Mouse (Mus musculus) kidney, adult 18-20 months (tissue): ENCODE measurements around the gene Rbpj.

ENCODE experiments used
- DNase-seq: peaks from one replicate; pipeline ENCODE4 v3.0.0; 2021

Rbpj gene

DNA sequence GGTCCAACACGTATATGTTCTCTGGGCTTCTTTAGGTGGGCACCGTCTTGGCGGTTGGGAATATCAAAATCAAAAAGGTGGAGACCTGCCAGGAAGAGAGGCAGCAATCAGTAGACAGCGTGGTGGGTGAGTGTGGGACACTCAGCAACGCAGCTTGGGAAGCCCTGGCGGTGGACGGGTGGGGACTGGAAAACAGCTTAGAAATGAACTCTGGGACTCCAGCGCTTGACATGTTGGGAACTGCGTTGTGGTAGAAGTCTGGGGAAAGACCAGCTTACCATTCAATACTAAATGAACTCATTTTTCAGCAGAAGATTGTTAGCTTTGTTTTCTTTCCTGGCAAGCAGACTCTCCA is 3.8 kb downstream of the Rbpj start:
- no peak for DNase-seq

DNA sequence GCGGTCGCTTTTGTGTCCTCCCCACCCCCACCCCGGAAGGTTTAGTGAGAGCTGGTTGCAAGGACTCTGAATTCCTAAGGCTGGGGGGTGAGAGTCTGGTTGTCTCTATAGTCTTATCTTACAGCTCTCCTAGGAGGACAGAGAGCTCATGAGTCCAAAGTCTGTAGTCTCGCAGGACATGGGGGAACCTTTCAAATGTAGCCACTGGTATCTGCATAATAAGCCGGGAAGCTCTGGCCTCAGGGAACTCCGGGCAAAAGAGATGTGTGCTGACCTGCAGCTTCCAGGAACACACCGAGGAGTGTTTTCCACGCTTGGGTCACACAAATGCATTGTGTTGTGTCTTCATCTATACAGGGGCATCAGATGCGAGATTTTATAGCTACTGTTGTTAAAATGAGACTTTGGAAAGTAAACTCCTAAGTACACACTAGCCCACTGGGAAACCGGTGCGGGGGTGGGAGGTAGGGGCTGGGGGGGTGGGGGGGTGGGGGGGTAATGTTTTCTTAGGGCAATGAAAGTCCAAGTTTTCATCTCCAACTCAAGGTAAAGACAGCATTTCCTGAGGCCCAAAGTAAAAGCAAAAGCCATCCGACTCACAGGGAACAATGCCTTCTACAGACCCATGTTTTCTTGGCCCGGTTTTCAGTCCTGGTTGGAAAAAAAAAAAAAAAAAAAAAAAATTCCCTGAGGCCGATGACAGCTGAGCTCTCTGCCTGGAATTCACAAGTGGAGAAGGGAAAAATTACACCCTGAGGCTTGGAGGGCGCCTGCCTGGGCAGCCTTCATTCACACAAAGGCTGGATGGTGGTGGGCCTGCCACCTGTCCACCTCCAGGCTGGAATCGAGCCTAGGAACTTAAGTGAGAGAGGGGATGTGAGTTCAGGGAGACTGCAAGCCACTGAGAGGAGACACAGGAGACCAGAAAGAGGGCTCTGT is 4.5 kb downstream of the Rbpj start:
- peak; percentile 31 for DNase-seq

DNA sequence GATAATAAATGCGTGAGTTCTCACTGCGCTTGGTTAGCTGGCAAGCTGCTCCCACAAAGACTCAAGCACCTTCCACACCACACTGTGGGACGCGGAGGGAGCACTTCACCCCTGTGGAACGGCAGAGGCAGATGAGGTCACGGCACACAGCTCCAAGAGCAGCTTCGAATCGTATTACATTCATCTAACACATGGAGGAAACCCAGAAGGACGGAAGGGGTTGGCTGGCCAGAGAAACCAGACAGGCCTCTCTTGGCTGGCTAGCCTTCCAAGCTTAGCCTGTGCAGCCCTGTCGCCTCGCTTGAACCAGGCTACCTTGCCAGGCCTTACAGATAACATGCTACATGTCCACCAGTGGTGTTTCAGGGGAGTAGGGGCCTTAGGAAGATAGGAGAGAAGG is 6.5 kb downstream of the Rbpj start:
- no peak for DNase-seq

DNA sequence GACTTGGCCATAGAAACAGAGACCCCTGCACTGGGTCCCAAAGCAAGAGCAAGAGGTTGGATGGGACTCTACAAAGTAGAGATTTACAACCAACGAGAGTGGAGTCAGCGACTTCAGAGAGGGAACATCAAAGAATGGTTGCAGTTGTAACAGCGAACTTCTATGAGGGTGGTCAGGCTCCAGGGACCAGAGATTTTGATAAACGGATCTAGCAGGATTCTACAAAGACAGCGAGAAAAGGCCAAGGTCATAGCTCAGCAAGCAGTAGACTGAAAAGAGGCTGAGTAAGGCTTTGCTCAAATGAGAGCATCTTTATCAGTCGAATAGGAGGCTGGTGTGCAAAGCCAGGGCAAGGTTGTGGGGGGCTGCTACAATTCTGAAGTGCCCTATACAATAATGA is 13.2 kb downstream of the Rbpj start:
- DNase-seq, result no peak

DNA sequence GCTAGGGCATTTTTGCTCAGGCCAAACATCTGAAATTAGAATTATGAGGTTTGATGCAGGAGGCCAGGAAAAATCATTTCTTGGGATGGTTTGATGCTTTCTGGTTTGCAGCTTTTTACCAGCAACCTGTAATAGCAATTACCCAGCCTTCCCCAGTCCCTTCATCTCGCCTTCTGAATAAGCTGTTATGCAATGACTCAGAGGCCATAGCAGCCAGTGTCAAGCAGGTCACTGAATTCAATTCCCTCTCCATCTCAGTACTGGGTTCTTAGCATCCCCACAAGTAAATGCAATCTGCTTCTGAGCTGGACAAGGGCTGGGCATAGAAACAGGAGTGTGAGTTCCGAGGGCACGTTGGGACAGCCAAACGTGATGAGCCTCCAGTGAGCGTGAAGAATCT is 13.9 kb downstream of the Rbpj start:
- DNase-seq, result no peak

DNA sequence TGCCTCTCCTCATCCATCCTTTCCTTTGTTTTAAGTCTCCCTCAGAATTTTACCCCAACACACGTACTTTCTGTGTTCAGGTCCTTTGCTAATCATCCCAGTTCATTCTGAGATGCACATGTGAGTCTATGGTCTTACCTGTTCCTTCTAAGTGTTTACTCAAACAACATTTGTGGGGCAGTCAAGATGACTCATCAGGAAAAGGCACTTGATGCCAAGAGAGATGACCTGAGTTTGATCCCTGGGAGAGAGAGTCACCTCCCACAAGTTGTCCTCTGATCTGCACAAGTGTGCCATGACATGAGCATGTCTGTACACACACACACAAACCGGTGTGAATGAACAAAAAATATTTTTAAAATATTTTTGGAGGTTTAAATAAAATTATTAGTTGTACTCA is 15.1 kb downstream of the Rbpj start:
- DNase-seq, result no peak

DNA sequence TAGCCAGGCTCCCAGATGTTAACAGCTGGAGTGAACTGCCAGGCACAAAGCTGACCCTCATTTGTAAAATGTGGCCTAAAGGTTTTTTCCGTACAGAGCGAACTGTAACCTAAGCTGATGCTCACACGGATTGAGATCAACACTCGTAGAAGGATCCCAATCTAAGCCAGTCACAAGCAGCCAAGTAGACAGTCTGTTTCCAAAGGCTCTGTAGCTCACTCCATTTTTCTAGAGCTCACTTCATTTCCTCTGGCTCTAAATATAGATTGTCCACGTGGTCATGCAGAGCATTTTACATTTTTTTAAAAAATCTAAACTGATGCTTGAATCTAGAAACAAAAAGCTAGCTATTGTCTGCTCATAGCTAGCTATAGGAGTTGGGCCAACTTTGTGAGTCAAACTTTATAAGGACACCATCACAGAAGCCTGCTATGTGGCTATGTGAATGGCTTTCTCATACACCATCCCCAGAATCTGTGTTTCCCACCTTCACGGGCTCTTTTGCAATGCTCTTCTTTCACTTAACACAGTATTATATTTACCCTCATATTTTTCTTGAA is 19.2 kb downstream of the Rbpj start:
- no peak for DNase-seq

DNA sequence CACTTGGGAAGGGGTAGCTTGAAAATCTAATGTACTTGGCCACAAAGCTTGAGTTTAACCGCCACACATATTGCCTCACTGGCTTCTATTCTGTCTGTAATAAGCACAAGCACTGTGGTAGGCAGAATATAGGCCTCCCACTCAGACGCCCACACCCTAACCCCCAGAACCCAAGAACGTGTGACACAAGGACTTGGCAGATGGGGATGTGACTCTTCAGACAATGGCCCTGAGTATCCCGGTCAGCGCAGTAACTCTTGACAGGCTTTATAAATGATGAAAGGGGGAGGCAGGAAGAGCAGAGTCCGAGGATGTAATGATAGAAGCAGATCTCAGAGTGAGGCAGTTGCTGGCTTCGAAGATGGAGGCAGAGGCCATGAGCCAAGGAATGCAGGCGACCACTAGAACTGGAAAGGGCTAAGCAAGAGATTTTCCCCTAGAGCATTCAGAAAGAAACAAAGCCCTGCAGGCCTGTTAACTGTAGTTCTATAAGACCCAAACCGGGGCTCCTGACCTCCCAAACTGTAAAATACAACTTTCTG is 20.1 kb downstream of the Rbpj start:
- DNase-seq, result no peak

DNA sequence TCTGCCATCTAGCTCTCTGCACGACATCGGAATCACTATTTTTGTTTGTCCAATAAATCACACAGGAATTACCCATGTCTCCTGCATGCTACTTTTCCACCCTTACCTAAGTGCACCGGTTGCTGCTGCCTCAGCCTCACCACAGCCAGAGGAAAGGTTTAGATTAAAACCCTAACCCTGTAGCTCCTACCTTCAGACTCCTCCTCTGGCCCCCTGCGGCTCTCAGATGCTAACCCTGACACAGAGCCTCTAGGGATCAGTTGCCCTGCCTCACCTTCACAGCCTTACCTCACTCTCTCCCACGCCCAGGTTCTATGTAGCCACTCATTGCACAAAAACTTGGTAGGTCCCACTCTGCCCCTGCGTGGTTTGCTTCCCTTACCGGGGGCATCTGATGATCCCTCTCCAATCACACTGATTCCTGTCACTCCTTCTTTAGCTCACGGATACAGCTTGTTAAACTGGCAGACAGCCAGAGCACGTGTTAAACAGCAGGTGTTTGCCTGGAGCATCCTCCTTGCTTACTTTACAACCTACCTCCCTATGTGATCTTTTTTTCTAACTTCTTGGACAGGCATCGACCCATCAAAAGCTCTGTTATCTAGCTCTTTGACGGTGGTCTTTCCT is 21.1 kb downstream of the Rbpj start:
- no peak for DNase-seq

DNA sequence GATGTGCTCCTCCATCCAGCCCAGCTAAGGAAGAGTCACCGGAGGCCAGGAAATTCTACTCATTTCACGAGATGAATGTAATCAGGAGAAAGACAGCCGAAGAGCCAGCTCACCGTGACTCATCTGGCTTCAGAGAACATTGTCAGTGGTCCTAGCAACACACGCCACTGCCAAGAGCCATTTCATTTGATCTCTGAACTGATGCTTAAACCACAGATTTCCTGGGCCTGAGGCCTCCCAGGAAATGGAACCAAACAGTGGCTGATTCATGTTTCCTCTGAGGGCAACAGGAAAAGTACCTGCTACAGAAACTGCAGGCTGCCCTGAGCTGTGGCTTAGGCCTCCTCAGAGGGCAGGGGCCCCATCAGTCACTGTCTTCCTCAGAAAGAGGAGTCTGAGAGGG is 24.7 kb downstream of the Rbpj start:
- no peak for DNase-seq

DNA sequence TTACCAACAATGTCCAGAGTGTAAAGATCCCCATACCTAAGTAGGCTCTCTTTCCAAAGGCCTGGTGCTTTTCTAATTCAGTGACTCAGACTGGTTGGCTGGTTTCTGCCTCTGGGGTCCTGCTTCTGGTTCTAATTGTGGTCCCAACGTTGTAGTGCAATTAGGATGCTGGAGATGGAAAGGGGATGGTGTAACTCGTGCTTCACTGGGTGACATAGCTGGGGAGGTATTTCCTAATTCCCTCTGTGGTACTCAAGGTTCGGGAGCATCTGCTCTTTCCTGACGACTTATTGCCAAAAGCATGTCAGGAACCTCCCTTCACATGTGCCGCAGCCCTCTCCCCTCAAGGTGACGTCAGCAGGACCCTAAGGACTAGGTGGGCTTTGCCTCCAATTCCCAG is 27.8 kb downstream of the Rbpj start:
- DNase-seq, result no peak

DNA sequence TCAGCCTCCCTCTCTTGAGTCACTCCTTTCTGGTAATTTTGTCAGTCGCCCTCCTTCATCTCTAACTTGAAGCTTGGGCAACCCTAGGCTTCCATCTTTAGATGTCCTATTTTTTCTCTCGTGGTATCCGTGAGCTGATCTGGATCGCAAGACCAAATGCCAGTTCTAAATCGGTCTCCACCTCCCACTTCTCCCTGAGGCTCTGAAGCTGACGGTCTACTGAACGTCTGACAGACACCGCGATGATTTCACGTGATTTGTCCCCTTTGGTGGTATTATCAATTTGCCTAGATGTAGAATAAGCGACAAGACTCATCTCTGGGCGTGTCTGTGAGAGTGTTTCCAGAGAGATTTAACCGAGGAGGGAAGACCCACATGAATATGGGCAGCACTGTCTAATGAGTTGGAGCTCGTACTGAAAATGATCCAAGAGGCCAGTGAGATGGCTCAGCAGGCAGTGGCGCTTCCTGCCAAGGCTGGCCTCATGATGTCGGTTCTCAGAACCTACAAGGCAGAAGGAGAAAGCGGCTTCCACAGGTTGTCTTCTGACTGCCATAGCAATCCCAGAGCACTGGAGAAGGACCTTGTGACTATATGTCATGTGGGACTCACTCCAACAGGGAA is 28.7 kb downstream of the Rbpj start:
- DNase-seq, result no peak

DNA sequence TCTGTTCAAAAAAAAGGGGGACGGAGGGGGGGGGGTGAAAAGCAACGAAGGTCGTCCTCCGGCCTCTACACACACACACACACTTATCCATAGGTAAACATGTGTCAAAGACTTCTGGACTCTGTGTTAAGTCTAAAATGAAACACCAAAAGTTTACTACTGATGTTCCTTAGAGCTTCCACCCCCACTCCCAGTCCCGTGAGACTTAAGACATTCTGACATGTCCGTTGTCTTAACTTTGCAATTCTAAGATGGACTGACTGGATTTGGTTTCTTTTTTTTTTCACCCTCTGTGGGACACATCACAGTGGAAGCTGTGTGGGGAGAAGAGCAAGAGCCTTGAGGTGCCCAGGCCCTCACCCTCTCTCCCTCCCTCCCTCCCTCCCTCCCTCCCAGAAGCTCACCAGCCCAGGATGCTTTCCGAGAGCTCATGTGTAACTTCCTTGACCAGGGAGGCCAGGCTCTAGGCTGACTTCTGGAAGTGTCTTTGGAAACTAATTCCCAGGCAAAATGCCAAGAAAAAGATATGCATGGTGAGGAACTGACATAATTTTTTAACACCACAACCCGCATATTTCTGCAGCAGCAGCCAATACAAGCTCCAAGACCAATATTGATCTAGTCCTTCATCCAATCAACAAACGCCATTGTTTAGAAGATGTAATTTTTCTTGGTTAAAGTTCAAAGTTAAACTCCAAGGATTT is 31.0 kb downstream of the Rbpj start:
- no peak for DNase-seq

DNA sequence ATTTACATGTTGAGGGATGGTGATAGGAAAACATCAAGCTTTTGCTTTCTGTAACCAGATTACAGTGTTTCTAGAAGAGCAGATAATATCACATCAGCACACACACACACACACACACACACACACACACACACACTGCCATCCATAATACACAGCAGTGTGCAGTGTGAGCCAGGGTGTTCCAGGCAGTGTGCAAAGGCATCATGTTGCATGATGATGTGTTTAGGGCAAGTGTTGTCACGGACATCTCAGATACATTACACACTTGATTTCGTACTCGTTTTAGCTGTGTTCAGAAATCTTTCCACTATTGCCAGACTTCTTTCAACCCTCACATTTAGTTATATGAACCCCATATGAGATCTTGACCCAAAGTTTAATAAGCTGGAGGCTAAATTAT is 33.6 kb downstream of the Rbpj start:
- no peak for DNase-seq

DNA sequence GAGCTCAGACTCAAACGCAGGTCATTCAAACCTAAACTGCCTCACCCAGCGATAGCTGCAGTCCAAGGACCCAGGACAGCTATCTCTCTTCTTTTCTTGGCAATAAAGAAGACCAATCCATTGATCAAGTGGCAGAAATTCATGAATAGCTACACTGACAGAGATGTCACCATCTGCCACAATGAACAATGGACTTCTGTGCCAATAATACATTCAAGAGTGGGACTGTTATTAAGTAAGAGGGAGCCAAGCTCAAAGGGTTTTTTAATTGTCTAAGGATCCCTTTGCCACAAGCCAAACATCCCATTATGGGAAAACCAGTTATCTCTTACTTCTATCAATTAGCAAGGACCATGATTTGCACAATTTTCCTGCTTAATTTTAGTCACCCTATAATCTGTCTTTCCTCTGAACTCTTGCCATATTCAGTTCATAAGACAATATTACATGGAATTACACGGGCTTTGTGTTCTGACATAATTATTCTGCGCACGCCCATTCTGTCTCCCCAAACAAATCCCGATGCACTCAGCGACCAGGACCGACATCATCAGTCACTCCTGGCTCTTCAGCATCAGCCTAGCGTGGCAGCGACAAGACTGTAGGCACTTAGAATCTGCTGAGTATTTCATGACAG is 34.7 kb downstream of the Rbpj start:
- DNase-seq, result no peak

DNA sequence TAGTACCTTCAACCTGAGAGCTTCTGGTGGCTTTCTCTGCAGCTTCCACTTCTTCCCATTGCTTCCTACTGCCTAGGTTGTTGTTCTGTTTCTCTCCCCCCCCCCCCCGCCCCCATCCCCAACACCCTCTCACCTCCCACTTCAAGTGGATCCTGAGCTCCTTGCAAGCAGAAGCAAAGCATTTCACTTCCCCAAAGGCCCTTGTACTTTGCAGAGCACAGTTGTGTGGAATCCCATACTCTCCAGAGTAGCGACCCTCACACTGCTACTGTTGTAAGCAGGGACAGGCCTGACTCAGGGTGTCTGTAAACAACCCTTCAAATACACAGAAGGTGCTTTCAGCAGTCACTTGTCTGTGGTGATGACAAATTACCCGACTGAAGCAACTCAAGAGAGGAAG is 37.3 kb downstream of the Rbpj start:
- DNase-seq, result no peak

DNA sequence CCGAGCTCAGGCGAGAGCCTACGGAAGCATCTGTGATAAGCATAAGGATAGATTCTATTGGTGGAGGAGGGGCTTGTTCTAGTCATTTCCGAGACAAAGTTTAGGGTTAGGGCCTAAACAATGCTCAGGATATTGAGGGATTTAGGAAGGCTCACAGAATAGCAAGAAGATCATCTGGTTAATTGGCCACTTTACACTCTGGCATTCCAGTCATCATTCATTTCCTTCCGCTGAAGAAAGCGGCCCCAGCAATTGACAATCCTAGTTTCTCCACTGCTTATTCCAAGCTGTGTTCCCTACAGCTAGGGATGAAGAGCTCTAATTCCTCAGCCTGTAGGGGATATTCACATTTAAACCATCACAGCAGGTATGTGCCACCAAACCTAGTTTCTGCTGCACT is 39.8 kb downstream of the Rbpj start:
- no peak for DNase-seq

DNA sequence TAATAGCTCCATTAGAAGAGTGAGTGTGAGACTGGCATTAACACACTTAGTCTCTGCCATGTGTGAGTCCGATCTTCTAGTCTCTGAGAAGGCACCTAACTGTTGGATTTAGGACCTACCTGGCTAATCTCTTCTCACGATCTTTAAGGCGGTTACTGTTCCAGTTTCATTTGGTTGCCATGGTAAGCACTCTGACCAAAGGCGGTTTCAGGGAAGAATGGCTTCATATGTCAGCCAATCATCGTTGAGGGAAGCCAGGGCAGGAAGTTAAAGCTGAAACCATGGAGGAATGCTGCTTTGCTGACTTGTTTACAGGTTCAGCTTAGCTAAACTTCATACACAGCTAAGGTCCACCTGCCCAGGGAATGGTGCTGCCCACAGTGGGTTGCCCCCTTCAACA is 41.4 kb downstream of the Rbpj start:
- no peak for DNase-seq

DNA sequence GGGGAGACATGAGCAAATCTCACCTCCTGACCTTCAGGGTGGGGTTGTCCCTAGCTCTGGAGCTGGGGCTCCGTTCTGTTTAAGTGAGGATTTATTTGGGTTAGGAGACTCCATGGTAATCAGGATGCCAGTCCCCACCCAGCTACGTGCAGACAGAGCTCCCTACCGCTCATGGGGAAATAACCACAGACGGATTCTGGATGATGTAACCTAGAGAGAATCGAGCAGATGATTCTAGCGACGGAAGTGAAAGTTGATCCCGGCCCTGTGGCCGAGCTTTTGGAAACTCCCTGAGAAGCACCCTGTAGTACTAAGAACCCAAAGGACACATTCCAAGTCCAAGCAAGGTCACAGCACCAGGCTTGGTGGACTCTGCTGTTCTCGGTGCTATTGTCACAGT is 43.5 kb downstream of the Rbpj start:
- DNase-seq, result no peak

DNA sequence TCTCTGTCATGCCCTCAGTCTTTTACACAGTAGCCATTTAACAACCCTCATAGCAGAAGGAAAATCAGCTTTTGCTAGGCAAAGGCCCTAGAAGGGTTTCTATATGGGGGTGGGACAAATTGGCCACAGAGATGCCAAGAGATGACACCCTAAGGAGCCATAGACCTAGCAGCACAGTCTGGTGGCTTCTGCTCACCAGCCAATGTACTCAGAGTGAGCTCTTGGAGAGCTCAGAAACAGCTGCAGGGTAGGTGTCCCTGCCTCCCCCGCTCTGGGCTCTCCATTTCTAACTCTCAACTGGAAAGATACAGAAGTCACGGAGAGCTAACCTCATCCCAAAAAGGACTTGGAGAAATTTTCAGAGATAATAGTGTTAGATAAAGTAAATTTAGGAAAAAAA is 44.0 kb downstream of the Rbpj start:
- no peak for DNase-seq

DNA sequence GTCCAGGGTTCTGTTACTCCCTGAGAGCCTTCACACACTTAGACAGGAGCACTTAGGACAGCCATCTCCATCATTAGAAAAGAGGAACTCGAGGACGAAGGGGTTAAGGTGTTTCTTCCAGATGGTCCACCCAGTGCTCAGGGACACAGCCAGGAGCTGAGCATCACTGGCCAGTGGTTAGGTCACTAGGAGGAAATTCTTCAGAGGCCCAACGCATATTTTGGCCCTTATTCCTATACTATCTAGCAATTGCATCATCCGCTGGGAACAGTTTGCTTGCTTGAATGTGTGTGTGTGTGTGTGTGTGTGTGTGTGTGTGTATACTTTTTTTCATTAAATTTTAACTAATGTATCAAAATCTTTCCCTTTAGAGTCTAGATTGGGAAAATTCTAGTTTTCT is 45.5 kb downstream of the Rbpj start:
- no peak for DNase-seq

DNA sequence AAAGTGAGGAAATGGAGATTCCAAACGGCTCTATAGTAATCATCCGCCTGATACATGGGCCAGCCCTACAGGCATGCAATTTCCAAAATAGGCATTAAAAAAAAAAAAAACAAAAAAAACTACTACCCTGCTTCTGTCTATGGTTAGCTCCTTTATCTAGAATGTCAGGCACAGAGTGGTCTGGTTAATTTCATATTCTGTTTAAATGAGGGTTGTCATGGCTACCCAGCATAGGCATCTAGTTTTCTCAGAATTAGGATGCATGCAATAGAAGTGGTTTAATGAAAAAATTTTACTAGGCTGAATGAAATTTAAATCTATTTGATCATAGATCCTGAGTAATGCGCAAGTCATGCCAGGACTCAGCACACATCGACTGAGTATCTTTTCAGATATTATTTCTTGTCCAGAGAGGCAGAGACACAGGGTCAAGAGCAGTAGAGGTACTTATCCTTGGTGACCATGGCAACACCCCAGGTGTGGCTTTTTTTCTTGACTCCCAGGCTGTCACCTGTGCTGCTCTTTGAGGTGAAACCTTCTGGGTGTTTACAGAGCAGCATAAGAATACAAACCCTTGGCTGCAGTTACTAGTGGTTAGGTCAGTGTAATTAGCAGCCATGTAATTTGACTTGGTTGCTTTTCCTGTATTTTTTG is 49.1 kb downstream of the Rbpj start:
- DNase-seq, result no peak
